Mouse (Mus musculus) left cerebral cortex, adult 2 months (tissue): ENCODE data around the gene Arhgap10. TPM values are rescaled to one million over a fixed set of nuclear protein-coding genes. Genes with fewer than 3 reads are reported as not detected.

Source experiments
- DNase-seq, 2 experiments: peaks; one replicate each; pipeline ENCODE4 v3.0.0; 2021 to 2022; ENCODE audit warnings: low spot score in 2 of 2, mixed read lengths in 1 of 2; ENCODE audit errors: extremely low spot score in 1 of 2
- H3K27ac ChIP-seq: fragments of 200-600 bp; 2 replicates; pipeline ENCODE4 v1.8.1; 2022
- H3K4me3 ChIP-seq: fragments of 200-600 bp; 2 replicates; pipeline ENCODE4 v1.8.1; 2022
- CTCF ChIP-seq: fragments of 200-600 bp; IDR thresholded peaks from 2 replicates; pipeline ENCODE4 v1.8.1; 2022; ENCODE audit warnings: antibody characterized with exemption, mild to moderate bottlenecking, moderate library complexity
- intact Hi-C: fragments of 180-260 bp; cut with DNase I; formaldehyde crosslinking; loops from one replicate; pipeline ENCODE4 v1.15.1; 2025
- total RNA-seq, 2 experiments: library from RNA; stranded (reverse); gene quantifications; 2 replicates each; pipeline ENCODE4 v1.2.3; 2021

The Arhgap10 gene
- total RNA-seq, 2 experiments from 2014 or later: 39.2 to 40.1 TPM

DNA sequence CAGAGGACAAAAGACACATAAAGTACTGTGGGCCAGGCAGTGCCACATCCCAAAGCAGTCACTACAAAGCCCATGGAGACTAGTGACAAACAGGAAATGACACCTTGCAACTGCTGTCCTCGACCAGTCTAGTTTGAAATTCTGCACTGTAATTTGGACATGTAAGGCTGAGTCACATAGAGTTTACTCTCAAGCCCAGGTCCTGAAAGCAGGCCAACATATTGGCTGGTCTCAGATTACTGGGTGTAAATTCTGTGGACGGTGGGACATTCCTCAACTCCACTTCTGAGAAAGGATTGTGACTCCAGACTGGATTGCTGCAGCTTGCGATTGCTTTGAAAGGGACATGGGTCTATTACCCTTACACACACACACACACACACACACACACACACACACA is 229.7 kb downstream of the Arhgap10 start:
- DNase-seq: no peak
- TF ChIP-seq CTCF: no peak
- H3K4me3 ChIP-seq: no peak overlapping the region
- intact Hi-C loops: no loop called here
- H3K27ac ChIP-seq: no peak overlapping the region

DNA sequence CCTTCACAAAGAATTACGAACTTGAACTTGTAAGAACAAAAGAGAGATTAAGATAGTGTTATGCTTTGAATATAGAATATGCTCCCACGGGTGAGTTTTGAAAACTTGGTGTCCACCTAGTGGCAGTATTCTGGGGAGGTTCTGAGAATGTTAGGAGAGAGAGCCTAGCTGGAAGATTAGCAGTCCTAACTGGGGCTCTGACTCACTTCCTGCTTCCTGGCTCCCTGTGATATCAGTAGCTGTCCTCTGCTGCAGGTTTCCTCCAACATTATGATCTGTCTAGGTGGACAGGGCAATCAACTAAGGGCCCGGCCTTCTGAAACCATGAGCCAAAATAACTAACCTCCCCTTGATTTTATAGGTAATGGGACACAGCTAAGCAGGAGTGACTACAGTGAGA is 233.3 kb downstream of the Arhgap10 start:
- Histone ChIP-seq H3K4me3 (no peak overlapping the region), H3K27ac (no peak overlapping the region)
- intact Hi-C loops: no loop called here
- DNase-seq: no peak
- no peak; the same call in none of the 2 replicates for TF ChIP-seq CTCF

DNA sequence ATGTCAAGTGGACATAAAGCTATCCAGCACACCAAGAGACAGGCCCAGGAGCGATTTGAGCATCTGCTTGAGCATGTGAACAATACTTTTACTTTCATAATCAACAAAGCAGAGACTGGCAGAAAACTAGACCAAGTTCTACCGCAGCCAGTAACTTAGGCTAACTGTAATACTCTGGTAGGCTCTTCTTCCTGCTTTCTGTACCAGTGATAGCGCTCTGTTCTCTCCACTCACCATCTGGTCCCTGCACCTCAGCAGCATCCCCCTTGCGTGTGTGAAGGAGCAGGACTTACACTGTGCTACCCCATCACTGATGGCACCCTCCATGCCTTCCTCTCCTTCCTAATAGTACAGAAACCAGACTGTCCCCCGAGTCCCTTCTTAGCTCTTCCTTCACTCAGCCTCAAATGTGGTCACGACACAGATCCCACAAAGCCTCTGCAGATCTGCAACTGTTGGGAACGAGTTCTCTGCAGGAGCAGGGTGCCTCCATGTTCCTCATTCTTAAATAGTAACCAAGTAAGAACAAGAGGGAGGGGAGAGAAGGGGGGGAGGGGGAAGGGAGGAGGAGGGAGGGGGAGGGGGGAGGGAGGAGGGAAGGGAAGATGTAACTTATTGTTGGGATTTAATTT is 235.0 kb downstream of the Arhgap10 start:
- DNase-seq: peak in 1 of 2 experiments; percentile 9
- intact Hi-C loops: no loop called here
- H3K27ac ChIP-seq: no peak overlapping the region
- TF ChIP-seq CTCF: no peak
- no peak overlapping the region for H3K4me3 ChIP-seq

DNA sequence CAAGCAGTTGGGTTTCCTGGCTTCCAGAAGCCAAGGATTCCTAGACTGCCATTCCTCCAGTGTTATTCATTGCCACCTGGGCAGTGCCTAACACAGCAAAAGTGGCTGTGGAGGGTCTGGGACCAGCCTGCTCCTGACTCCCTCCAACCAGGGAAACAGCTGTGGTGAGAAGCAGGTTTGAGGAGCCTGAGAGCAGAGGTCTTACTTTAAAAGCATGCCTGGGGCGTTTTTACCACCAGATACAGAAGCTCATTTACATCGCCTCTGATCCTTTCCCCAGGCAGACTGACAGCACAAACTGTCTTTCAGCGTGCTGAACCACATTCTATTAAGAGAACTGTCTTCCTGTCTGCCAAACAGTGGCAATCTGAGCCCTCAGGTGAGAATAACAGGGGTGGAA is 237.8 kb downstream of the Arhgap10 start:
- H3K27ac ChIP-seq: no peak overlapping the region
- TF ChIP-seq CTCF: no peak
- intact Hi-C loops: no loop called here
- DNase-seq: no peak
- no peak overlapping the region for H3K4me3 ChIP-seq

DNA sequence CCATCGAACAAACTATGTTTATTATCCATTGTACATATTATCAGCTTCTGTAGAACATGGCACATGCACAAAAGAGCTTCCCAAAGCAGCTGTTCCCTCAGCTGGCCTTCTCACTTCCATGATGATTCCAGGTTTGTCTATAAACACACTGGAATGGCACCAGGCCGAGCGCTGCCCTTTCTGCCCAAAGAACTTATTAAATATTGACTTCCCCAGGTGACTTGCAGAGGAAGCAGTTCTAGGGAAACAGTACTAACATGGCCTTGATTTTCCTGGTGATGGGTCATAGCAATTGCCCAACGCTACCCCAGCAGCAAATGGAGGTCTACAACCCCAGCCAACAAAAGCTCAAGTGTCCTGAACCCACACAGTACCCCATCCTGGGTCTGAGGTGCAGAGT is 239.5 kb downstream of the Arhgap10 start:
- no peak overlapping the region for H3K27ac ChIP-seq
- TF ChIP-seq CTCF: no peak
- intact Hi-C loops: no loop called here
- H3K4me3 ChIP-seq: no peak overlapping the region
- no peak for DNase-seq

DNA sequence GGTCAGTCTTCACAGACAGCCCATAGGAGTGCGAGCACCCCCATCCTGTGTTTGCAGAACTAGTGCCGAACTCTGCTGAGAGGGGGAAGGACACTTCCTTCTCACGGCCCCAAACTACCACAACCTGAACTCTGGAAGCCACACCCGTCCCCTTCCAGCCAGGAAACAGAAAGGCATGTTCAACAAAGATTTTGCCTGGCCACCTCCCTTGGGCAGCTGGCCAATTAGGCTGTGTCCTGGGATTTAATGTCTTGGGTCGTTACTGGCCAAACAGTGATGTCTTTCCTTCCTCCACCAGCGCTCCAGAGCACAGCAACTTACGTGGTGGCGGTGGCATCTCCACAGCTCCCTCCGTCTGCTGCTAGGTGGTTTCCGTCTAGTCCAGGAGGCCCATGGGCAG is 240.9 kb downstream of the Arhgap10 start:
- intact Hi-C loops: no loop called here
- Histone ChIP-seq H3K27ac (no peak overlapping the region), H3K4me3 (no peak overlapping the region)
- no peak for DNase-seq
- no peak for TF ChIP-seq CTCF

DNA sequence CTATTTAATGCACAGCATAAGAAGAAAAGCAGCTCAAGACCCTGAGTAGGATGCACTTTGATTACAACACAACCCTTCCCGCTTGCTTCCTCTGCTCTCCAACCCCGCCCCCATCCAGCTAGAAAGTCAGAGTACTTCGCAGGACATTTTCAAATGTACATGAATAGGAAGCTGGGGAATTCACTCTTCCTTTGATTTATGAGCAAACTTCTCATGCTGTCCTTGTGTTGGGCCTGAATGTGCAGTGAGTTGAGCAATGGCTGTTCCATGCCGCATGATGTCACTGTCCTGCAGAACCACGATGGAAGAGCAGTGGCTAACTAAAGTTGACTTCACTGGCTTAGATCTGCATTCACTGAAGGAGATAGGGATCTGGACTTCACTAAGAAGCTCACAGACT is 242.2 kb downstream of the Arhgap10 start:
- Histone ChIP-seq H3K27ac (no peak overlapping the region), H3K4me3 (no peak overlapping the region)
- DNase-seq: no peak
- no peak for TF ChIP-seq CTCF
- intact Hi-C loops: no loop called here

DNA sequence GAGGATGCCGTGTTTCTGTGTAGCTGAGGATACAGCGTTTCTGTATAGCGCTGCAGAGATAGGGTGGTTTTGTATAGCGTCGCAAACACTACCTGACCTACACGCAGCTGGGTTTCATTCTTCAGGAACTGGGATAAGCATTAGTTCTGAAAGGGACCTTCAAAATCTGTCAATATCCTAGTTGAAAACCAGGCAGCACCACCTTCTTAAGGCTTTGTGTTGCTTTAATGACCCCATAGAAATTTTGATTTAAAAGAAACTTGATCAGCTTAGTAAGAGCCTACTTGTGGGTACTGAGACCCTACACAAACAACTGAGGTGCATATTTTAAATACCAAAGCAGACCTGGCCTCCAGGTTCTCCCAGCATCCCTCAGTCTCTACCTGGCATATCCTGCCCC is 245.6 kb downstream of the Arhgap10 start:
- no peak overlapping the region for H3K4me3 ChIP-seq
- intact Hi-C loops: no loop called here
- no peak for DNase-seq
- TF ChIP-seq CTCF: no peak
- H3K27ac ChIP-seq: no peak overlapping the region

DNA sequence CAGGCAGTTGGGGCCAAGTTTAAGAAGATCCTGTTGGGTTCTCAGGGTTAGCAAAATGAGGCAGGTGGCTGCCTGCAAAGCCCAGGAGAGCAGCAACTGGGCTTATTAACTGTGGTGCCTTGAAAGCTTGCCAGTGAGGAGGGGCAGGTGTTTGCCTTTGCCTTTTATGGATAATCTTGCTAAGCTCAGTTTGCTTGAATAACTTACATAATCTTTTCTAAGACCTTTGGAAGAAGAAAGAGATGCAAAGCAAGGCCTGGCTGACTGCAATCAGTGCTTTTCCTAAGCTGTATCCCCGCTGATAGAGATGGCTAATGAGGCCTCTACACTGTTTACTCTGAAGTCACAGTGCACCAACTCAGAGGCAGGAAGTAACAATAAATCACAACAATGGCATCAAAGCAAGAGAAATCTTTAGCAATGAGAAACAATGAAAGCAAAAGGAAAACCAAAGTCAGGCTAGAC is 249.8 kb downstream of the Arhgap10 start:
- Histone ChIP-seq H3K27ac (no peak overlapping the region), H3K4me3 (no peak overlapping the region)
- no peak for DNase-seq
- intact Hi-C loops: no loop called here
- no peak for TF ChIP-seq CTCF

DNA sequence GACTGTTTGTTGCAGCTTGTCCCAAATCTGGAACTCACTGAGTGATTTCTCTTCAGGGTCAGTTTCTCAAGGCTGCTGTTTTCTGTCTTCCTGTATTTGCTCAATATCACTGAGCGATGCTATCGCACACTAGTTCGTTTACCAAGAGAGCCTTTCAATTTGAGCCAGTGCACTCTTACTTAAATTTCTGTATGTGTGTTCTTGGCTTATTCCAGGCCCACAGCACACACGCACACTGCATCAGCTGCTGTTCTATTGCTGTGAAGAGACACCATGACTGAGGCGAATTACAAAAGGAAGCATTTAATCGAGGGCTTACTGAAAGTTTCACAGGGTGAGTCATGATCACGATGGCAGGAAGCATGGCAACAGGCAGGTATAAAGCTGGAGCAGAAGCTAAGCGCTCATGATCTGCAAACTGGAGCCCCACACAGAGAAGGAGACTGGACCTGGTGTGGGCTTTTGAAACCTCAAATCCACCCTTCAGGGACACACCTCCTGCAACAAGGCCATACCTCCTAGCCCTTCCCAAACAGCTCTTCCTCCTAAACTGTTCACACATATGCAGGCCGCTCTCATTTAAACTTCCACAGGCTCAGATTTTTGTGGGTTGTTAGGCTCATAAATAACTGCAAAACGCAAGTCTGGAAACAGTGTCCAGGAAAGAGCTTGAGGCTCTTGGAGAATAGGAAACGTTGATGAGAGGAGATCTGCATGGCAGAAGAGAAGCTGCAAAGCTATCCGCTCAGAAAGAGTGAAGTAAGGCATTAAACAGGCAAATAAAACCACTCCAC is 255.3 kb downstream of the Arhgap10 start:
- intact Hi-C loops: no loop called here
- Histone ChIP-seq H3K4me3 (no peak overlapping the region), H3K27ac (no peak overlapping the region)
- TF ChIP-seq CTCF: no peak
- no peak for DNase-seq

DNA sequence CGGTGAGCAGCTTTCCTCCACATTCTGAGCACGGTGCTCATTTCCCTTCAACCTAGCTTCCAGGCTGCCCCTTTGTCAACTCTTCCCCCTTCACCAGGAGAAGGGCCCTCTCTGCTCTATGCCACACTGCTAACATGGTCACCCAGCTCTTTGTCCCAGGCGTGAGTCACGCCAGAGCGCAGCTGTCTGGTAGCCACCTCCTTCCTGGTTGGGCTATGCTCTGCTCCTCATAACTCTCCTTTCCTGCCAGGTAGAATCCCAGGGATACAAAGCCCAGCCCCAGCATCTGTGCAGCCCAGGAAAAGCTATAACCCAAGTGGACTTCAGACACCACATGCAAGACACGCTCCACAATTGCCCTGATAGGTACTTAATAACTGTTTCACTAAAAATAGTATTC is 256.5 kb downstream of the Arhgap10 start:
- intact Hi-C loops: no loop called here
- no peak for DNase-seq
- no peak for TF ChIP-seq CTCF
- Histone ChIP-seq H3K4me3 (no peak overlapping the region), H3K27ac (no peak overlapping the region)

DNA sequence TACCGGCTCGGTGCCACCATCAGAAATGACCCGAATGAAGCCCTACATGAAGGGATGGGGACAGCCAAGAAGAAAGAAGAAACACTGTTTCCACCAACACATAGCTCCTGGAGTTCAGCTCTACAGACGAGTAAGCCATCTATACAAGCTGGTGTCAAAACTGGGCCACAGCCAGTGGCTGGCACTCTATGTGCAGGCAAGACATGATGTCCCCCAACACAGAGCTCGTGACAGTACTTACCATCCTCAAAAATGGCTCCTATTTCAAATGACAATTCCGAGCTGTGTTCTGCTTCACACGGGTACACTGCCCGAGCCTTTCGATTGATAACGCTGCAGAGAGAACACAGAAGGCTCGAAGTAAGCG is 260.7 kb downstream of the Arhgap10 start:
- Histone ChIP-seq H3K27ac (peak overlapping the region; percentile 87), H3K4me3 (no peak overlapping the region)
- TF ChIP-seq CTCF: no peak
- intact Hi-C loops: loop anchor here (2.0 kb wide), 1 partner anchor 36 kb away; no protein-coding TSS in a partner anchor
- DNase-seq: no peak
